Mouse (Mus musculus): ENCODE data around the gene Ift27.
A peak's percentile ranks its signal among the peaks of the same experiment; 100 is the strongest.

Gene Ift27

GRCm38 (mm10) chr15:78172256-78172898 is 1.5 kb downstream of the Ift27 start:
- DNase-seq (ENCODE audit: low spot score in 2 of 2) = no peak

GRCm38 (mm10) chr15:78171651-78172050 is 2.3 kb downstream of the Ift27 start:
- DNase-seq (ENCODE audit: low spot score in 2 of 2) = no peak

- no peak for DNase-seq (ENCODE audit: low spot score in 2 of 2)
These were observed 3.2 kb downstream of the Ift27 start for GRCm38 (mm10) chr15:78170708-78171107.

GRCm38 (mm10) chr15:78169566-78169965 is 4.3 kb downstream of the Ift27 start:
- no peak for DNase-seq (ENCODE audit: low spot score in 2 of 2)

DNA sequence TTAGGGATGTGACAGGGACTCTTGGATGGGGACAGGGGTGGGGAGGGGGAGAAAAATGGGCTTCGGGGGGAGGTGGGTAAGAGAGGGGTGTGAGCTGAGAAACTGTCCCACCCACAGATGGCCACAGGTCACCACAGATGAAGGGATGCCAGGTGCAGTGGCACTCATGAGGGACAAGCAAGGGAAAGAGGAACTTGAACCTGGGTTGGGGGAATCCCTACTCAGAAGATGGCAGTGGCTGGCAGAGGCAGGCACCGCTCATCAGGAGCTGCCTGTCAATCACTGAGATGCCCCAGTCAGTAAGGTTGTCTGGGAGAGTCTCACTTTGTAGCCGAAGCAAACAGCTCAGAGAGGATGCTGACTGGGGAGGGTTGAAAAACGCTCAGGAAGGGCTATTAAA is 8.6 kb downstream of the Ift27 start:
- no peak for DNase-seq (ENCODE audit: low spot score in 2 of 2)

DNA sequence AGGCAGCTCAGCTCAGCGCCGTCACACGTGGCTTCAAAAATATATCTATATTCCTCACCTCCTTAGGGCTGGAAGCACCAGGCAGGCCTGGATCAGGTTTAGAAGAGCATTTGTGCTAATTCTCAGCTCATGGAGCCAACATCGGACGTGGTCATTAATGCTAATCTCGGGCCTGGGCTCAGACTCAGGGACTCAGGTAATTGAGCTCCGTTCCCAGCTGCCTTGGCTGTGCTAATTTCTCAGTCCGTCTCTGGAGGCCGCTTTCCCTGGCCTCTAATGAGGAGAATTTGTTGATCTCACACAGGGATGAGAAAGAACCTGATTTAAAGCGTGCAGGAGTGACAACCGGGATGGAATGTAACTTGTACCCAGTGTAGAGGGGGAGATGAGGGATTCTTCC is 9.4 kb downstream of the Ift27 start:
- no peak for DNase-seq (ENCODE audit: low spot score in 2 of 2)

GRCm38 (mm10) chr15:78161946-78162345 is 12.0 kb downstream of the Ift27 start:
- no peak for DNase-seq (ENCODE audit: low spot score in 2 of 2)

DNA sequence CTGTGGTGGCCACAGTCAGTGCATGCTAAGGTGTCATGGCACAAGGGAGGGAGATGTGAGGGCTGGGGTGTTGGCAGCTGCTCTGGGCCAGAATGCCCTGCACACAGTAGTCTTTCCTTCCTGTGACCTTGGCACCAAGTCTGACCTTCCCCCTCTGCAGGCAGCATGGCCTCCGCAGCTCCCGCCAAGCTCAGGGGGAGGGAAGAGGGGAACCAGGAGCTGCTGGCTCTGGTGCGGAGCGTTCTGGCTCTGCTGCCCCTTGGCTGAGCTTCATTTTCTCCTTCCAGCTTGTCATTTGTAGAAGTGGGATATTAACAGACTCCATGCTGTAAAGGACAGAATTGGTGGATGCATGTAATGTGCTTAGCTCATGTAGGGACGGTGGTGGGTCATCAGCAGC is 15.6 kb downstream of the Ift27 start:
- no peak for DNase-seq (ENCODE audit: low spot score in 2 of 2)

GRCm38 (mm10) chr15:78157824-78158223 is 16.1 kb downstream of the Ift27 start:
- DNase-seq (ENCODE audit: low spot score in 2 of 2) = no peak

DNA sequence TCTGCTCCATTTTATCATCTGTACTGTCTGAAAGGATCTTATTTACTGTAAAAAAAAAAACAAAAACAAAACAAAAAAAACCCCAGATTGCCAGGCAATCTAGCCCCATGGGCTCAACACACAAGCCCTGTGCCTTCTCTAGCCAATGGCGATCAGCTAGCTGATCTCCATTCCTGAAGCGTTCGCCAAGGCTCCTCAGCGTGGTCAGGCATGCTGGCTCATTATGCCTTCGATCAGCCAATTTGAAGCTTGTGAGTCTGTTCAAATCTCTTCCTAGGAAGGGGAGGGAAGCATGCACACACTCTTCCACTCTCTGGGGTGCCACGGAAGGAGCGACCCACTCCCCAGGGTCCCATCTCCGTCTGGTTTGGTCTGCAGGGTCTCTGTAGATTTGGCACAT is 16.6 kb downstream of the Ift27 start:
- no peak for DNase-seq (ENCODE audit: low spot score in 2 of 2)

DNA sequence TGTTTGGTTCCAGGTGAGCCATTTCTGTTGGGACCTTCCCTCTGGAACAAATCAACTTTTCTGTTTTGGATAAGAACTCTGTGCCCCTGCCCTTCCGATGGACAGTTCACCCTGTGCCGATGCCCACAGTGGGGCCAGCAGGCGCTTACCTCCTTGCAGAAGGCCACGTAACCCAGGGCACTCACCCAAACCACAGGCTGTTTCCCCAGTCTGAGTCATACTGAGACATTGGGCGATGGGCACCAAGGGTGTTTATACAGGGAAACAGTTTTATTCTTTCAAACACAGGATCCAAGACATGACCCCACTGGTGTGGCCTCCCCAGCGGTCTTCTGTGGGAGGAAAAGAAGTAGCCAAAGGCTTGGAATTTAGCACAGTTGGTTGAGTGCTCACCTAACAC is 18.5 kb downstream of the Ift27 start:
- DNase-seq (ENCODE audit: low spot score in 2 of 2) = no peak

DNA sequence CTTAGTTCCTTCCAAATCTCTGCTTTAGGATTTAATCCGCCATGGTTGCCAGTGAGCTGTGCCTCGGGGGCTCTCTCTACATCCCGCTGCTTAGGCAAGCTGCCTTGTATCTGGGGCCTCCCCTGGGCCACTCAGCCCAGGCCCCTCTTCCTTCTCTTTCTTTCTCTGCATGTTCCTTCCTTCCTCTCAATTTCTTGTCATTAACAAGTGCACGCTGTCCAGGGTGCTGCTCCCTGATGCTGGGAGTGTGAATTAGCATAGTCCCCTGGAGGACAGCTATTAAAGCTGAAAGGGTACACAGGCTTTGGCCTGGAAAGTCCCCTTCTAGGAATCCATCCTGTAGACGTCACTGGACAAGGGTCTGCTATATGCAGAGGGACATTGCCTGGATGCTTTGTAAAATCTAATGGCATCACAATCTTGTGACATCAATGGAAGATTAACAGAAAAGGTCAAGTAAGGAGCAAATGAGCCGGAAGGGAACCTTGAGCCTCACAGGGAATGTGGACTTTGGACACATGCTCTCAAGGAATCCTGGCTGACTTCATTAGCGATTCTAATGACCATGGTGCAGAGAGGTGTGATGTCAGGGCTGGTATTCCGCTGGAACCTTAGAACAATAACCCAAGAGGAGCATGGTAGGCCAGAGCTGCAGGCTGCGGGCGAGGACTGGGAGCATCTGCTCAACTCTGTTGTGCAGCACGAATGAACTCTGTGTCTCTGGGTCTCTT is 20.7 kb downstream of the Ift27 start:
- no peak for DNase-seq (ENCODE audit: low spot score in 2 of 2)

DNA sequence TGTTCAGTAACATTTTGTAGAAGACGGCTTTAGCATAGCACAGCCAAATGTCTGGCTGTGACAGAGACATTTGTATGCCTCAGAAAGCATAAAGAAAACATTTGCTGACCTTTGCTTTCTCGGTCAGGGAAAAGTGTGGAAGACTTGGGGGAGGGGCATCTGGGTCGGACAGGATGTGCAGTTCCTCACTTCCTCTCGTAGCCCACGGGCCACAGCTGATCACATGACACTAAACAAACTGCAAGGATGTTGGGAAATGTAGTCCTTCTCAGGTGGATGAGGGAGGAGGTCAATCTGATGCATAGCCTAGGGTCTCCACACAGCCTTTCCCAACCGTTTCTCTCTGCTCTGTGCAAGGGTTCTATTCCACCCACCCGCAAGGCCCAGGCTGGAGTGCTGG is 25.3 kb downstream of the Ift27 start:
- DNase-seq (ENCODE audit: low spot score in 2 of 2) = no peak

GRCm38 (mm10) chr15:78140226-78140625 is 33.7 kb downstream of the Ift27 start:
- no peak for DNase-seq (ENCODE audit: low spot score in 2 of 2)

DNA sequence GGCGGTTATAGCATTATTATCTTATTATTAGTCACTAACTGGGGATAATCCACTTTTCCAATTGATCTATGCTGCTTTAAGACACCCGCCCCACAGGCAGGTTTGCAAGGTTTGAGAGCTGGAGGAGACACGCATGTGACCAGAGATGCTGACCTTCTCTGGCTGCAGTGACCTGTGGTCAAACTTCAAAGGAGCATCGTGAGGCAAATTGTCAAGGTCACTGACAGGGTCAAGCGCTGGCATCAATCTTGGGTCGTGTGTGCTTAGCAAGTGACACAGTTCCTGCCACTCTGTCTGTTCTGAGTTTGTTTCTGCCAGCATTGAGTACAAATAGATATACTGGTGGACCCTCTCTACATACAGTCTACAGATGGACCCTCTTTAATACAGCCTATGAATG is 39.3 kb downstream of the Ift27 start:
- DNase-seq (ENCODE audit: low spot score in 2 of 2) = no peak

DNA sequence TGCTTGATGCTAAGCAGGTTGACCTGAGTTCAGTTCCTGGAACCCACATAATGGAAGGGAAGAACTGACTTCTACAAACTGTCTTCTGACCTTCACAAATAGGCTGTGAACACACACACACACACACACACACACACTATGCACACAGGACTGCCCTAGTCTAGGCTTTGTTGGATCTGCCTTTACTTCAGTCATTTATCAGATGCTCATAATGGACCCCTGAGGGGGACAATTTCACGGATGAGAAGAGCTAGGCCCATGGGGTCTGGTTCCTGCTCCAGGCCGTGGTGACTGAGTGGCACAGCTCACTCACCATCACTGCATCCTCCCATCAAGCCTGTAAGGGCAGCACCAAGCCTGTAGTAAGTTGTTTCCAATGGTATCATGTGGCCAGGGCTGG is 40.5 kb downstream of the Ift27 start:
- no peak for DNase-seq (ENCODE audit: low spot score in 2 of 2)

DNA sequence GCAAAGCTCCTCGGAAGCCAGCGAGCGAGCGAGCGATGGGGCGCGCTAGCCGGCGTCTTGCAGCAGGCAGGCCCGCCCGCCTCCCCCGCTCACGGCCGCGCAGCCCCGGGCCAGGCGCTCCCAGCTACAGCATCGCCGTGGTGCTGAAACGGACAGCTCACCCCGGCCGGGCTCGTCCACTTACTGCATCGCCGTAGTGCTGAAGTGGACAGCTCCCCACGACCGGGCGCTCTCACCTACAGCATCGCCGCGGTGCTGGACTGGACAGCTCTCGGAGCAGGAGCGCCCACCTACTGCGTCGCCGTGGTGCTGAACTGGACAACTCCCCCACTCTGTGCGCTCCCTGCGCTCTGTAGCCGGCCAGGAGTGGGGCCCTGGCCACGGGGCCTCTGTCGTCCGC is 54.2 kb downstream of the Ift27 start, which contains the start of gene Cacng2:
TSS of gene Cacng2 (minus strand) at position 325 of the 400 bp plus-strand sequence.
- peak; percentile 82 to 83 for DNase-seq (ENCODE audit: low spot score in 2 of 2)

DNA sequence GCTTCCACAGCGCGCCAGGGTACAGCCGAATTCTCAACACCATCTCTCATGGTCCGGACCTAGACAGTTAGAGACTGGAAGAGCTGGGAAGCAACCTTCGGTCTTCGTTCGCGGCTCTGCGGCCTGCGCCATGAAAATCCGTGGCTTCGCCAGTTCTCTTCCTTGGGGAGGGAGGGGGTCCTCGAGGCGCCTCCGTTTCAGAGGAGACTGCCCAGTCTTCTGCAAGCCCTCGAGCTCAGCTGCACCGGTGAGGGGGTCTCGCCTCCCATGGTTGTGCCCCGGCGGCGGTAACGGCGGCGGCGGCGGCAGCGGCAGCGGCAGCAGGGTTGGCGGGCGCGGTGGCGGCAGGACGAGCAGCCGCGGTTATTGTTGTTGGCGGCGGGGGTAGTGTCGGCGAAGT is 54.7 kb downstream of the Ift27 start:
- DNase-seq (ENCODE audit: low spot score in 2 of 2) = no peak

DNA sequence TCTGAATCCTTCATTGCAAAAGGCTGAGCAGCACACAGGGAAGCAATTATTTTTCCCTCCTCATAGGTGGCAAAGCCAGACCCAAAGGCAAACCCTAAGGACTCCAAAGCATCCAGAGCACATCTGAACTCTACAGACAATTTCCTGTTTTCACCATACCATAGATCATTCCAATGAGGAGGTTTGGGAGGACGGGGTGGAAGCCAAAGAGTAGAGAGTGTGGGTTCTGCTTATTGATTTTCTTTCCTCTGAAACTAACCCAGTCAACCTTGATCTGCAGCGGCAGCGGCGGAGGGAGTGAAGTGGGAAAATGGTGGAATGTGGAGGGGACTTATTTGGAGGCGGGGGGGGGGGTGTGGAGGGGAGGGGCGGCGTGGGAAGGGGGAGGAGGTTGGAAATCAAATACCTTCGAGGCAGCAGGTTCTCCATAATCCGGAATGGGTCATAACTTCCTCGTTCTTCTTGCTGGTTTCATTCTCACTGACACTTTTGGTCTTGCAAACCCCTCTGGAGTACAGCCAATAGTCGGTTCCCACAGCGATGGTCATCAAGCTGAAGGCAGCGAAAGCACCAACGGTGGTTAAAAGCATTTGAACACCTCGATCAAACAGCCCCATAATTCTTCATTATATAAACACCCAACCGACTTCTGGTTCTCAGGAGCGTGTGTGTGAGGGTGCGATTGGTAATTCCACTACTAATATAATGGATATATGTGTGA is 55.5 kb downstream of the Ift27 start:
- no peak for DNase-seq (ENCODE audit: low spot score in 2 of 2)

DNA sequence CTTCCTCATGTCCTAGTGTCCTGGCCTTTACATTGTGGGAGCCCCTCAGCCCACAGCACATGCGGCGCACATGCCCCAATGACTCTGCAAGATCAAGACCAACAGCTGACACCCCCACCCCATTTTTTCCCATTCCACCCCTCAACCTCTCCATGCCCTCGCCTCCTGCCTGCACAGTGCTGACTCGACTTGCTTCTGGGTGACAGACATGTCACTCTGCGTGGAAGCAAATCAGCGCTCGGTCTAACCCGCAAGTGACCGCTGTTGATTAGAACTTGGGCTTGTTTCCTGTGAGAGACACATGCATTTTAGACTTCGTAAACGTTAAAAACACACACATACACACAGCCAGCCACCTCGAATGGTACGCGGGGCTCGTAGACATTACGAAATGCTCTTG is 56.2 kb downstream of the Ift27 start:
- no peak for DNase-seq (ENCODE audit: low spot score in 2 of 2)

DNA sequence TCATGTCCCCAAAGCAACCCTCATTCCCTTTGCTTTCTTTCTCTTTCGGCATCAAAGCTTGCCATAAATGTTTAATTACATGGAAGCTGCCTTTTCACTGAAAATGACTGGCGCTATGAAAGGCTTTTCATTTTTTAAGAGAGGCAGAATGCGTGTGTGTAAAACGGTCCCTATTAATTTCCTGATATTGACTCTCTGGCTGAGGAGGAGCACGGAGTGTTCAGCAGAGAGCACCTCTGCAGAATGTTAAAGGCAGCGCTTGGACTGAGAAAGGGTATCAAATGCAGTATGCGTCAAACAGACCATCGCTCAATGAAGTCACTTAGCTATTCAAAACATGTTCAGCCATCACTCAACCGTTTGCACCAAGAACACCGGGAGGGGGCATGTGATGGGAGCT is 57.0 kb downstream of the Ift27 start:
- DNase-seq (ENCODE audit: low spot score in 2 of 2) = no peak

- no peak for DNase-seq (ENCODE audit: low spot score in 2 of 2)
These were observed 57.7 kb downstream of the Ift27 start for GRCm38 (mm10) chr15:78116244-78116643.

Data from frontal cortex, postnatal 25 days (tissue).